Mouse (Mus musculus): ENCODE data around the gene Adora1. TPM values are rescaled to one million over a fixed set of nuclear protein-coding genes. Genes with fewer than 3 reads are reported as not detected.
"Not testable (repeated sequence)": the region's sequence is repeated elsewhere in the genome, so short reads cannot be mapped to it uniquely, and the experiment has no call there.

Gene Adora1
- total RNA-seq (2021): 100 to 1,000 TPM; 224 to 230 TPM

GRCm38 (mm10) chr1:134235391-134235921, at the start of gene Adora1:
Gene Adora1, minus strand, starts transcription at chr1:134235431.
- no peak for DNase-seq (ENCODE audit: extremely low spot score in 1 of 2, low spot score in 1 of 2)

GRCm38 (mm10) chr1:134283108-134283507, 47.9 kb upstream of the Adora1 start:
- no peak for DNase-seq (ENCODE audit: extremely low spot score in 1 of 2, low spot score in 1 of 2)

- DNase-seq (ENCODE audit: extremely low spot score in 1 of 2, low spot score in 1 of 2): no peak
These were observed 47.1 kb upstream of the Adora1 start for GRCm38 (mm10) chr1:134282342-134282741.

GRCm38 (mm10) chr1:134281563-134281962, 46.3 kb upstream of the Adora1 start:
- DNase-seq (ENCODE audit: extremely low spot score in 1 of 2, low spot score in 1 of 2): no peak

- no peak for DNase-seq (ENCODE audit: extremely low spot score in 1 of 2, low spot score in 1 of 2)
These were observed 44.9 kb upstream of the Adora1 start for GRCm38 (mm10) chr1:134280174-134280573.

- no peak for DNase-seq (ENCODE audit: extremely low spot score in 1 of 2, low spot score in 1 of 2)
These were observed 41.6 kb upstream of the Adora1 start for GRCm38 (mm10) chr1:134276823-134277222.

- DNase-seq (ENCODE audit: extremely low spot score in 1 of 2, low spot score in 1 of 2): peak; percentile 23 to 50
These were observed 40.6 kb upstream of the Adora1 start for GRCm38 (mm10) chr1:134275616-134276464.

GRCm38 (mm10) chr1:134274483-134274920, 39.3 kb upstream of the Adora1 start:
- no peak for DNase-seq (ENCODE audit: extremely low spot score in 1 of 2, low spot score in 1 of 2)

GRCm38 (mm10) chr1:134273493-134274395, 38.5 kb upstream of the Adora1 start:
- DNase-seq (ENCODE audit: extremely low spot score in 1 of 2, low spot score in 1 of 2): no peak

GRCm38 (mm10) chr1:134272754-134273250, 37.6 kb upstream of the Adora1 start:
- no peak for DNase-seq (ENCODE audit: extremely low spot score in 1 of 2, low spot score in 1 of 2)

GRCm38 (mm10) chr1:134270026-134270425, 34.8 kb upstream of the Adora1 start:
- DNase-seq (ENCODE audit: extremely low spot score in 1 of 2, low spot score in 1 of 2): no peak

- DNase-seq (ENCODE audit: extremely low spot score in 1 of 2, low spot score in 1 of 2): no peak
These were observed 30.6 kb upstream of the Adora1 start for GRCm38 (mm10) chr1:134265797-134266196.

- no peak for DNase-seq (ENCODE audit: extremely low spot score in 1 of 2, low spot score in 1 of 2)
These were observed 29.1 kb upstream of the Adora1 start for GRCm38 (mm10) chr1:134264341-134264740.

- not testable (repeated sequence) for DNase-seq (ENCODE audit: extremely low spot score in 1 of 2, low spot score in 1 of 2)
These were observed 14.4 kb upstream of the Adora1 start for GRCm38 (mm10) chr1:134249681-134250080.

- no peak for DNase-seq (ENCODE audit: extremely low spot score in 1 of 2, low spot score in 1 of 2)
These were observed 11.4 kb upstream of the Adora1 start for GRCm38 (mm10) chr1:134246590-134246989.

GRCm38 (mm10) chr1:134245004-134245717, 9.9 kb upstream of the Adora1 start:
- DNase-seq (ENCODE audit: extremely low spot score in 1 of 2, low spot score in 1 of 2): no peak

GRCm38 (mm10) chr1:134243948-134244914, 9.0 kb upstream of the Adora1 start:
- DNase-seq (ENCODE audit: extremely low spot score in 1 of 2, low spot score in 1 of 2): peak; percentile 88 to 98

GRCm38 (mm10) chr1:134243505-134243904, 8.3 kb upstream of the Adora1 start:
- no peak for DNase-seq (ENCODE audit: extremely low spot score in 1 of 2, low spot score in 1 of 2)

GRCm38 (mm10) chr1:134242286-134242685, 7.1 kb upstream of the Adora1 start:
- DNase-seq (ENCODE audit: extremely low spot score in 1 of 2, low spot score in 1 of 2): no peak

Measured in layer of hippocampus, postnatal 25 days (tissue).